Mouse (Mus musculus) kidney, embryonic 16.5 days (tissue): ENCODE measurements at regions not wholly inside any gene's neighbourhood (a gene's known extent, or its start where the extent isn't known, plus 50 kb on each side); places are given as distances from the start of the nearest gene placed in this dataset.

Source experiments
- ATAC-seq: fragments of 200-750 bp; cut with Nextera tagmentation; 2 replicates; pipeline ENCODE4 v1.8.0; 2017; ENCODE audit warnings: moderate TSS enrichment; ENCODE audit not compliant: low FRiP score, low TSS enrichment
- H3K27ac ChIP-seq: fragments of 300-500 bp; sonication (generic); 2 replicates; pipeline ENCODE4 v1.5.1; 2014; ENCODE audit warnings: low read length
- H3K27me3 ChIP-seq: fragments of 300-500 bp; sonication (generic); 2 replicates; pipeline ENCODE4 v1.6.1; 2014; ENCODE audit warnings: low read length, control low read depth, mixed read lengths; ENCODE audit not compliant: insufficient read depth
- H3K36me3 ChIP-seq: fragments of 300-500 bp; sonication (generic); 2 replicates; pipeline ENCODE4 v1.6.1; 2014; ENCODE audit warnings: low read length, control low read depth, mixed read lengths; ENCODE audit not compliant: insufficient read depth
- H3K4me1 ChIP-seq: fragments of 300-500 bp; sonication (generic); 2 replicates; pipeline ENCODE4 v1.6.1; 2014; ENCODE audit warnings: low read length, control low read depth, mixed read lengths; ENCODE audit not compliant: insufficient read depth
- H3K4me2 ChIP-seq: fragments of 300-500 bp; sonication (generic); replicated peaks from 2 replicates; pipeline ENCODE4 v1.6.1; 2014; ENCODE audit warnings: low read depth, low read length
- H3K4me3 ChIP-seq: fragments of 300-500 bp; sonication (generic); 2 replicates; pipeline ENCODE4 v1.5.1; 2014; ENCODE audit warnings: mild to moderate bottlenecking, low read length
- H3K9ac ChIP-seq: fragments of 300-500 bp; sonication (generic); replicated peaks from 2 replicates; pipeline ENCODE4 v1.6.1; 2014; ENCODE audit warnings: low read length
- H3K9me3 ChIP-seq: fragments of 300-500 bp; sonication (generic); 2 replicates; pipeline ENCODE4 v1.6.1; 2016; ENCODE audit warnings: low read length, control low read depth
- WGBS: fragments of 180-500 bp; shearing (Covaris S2); extraction: QIAGEN DNeasy Blood & Tissue Kit; methylation state at CpG from one replicate; pipeline ENCODE4 v1.1.7; 2014; 5-methylcytosine and 5-hydroxymethylcytosine counted together

DNA sequence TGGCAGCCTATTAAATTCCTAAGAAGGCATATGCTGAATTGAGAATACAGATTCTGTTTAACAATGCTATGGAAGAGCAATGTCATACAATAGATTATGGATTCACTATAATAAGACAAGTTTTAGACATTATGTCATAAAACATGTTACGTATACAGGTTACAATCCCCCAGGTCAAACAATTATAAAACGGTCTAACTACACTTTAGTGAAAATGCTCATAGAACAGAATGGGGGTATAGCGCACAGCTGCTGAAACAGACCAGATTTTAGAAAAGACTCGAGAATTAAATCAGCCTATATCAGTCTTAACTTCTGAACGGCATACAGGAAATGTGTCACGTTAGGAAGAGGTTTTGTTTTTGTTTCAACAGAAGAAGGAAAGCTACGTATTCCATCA is 660.5 kb upstream of the Sel1l start:
- H3K4me2 ChIP-seq = no peak overlapping the region
- H3K27me3 ChIP-seq = no peaks in the 10 kb centered on the region
- no peak overlapping the region for H3K9ac ChIP-seq
- H3K36me3 ChIP-seq = no peaks in the 10 kb centered on the region
- no peak for ATAC-seq
- WGBS = 67% methylated on average over 7 of the region's 7 CpGs
- no peaks in the 10 kb centered on the region for H3K9me3 ChIP-seq
- no peak overlapping the region for H3K27ac ChIP-seq
- no peak overlapping the region for H3K4me3 ChIP-seq
- no peaks in the 10 kb centered on the region for H3K4me1 ChIP-seq

DNA sequence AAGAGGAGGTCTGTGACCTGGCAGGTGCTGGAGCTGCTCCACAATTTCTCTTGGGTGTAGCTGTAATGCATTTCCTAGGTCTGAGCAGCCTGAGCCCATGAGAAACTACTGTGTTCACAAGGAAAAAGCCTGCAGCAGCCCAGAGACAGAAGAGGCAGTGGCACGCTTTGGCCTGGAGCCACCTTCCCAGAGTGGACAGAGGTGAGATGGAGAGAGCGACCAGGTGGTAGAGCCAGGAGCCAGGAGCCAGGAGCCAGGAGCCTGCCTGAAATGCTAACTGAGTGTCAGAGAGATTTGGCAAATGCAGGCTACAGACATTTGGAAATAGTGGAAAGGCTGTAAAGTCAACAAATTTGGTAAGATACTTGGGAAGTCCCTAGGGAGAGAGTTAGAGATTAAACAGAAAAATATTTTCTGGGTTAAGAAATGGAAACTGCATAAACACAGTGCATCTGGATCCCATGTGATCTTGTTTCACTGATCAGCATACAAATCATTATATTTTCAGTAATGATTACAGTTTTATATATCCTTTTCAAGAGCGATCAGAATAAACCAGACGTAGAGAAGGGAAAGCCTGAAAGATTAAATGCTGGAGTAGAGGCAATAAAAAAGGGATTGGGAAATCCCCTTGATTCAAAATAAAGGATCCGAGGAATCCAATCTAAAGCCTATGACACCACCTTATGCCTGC is 660.0 kb upstream of the Sel1l start:
- H3K36me3 ChIP-seq = no peaks in the 10 kb centered on the region
- no peaks in the 10 kb centered on the region for H3K9me3 ChIP-seq
- no peak overlapping the region for H3K9ac ChIP-seq
- H3K27ac ChIP-seq = no peak overlapping the region
- H3K4me1 ChIP-seq = no peaks in the 10 kb centered on the region
- H3K4me3 ChIP-seq = no peak overlapping the region
- H3K27me3 ChIP-seq = no peaks in the 10 kb centered on the region
- H3K4me2 ChIP-seq = no peak overlapping the region
- no peak for ATAC-seq
- 77% methylated on average over 5 of the region's 5 CpGs for WGBS

DNA sequence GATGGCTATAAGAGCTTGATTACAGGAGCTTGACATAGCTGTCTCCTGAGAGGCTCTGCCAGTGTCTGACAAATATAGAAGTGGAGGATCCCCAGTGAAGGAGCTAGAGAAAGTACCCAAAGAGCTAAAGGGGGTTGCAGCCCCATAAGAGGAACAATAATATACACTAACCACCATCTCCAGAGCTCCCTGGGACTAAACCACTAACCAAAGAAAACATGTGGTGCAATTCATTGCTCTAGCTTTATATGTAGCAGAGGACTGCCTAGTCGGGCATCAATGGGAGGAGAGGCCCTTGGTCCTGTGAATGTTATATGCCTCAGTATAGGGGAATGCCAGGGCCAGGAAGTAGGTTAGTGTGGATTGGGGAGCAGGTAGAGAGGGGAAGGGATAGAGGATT is 635.0 kb upstream of the Sel1l start:
- WGBS = 78% methylated on average over 1 of the region's 1 CpGs

DNA sequence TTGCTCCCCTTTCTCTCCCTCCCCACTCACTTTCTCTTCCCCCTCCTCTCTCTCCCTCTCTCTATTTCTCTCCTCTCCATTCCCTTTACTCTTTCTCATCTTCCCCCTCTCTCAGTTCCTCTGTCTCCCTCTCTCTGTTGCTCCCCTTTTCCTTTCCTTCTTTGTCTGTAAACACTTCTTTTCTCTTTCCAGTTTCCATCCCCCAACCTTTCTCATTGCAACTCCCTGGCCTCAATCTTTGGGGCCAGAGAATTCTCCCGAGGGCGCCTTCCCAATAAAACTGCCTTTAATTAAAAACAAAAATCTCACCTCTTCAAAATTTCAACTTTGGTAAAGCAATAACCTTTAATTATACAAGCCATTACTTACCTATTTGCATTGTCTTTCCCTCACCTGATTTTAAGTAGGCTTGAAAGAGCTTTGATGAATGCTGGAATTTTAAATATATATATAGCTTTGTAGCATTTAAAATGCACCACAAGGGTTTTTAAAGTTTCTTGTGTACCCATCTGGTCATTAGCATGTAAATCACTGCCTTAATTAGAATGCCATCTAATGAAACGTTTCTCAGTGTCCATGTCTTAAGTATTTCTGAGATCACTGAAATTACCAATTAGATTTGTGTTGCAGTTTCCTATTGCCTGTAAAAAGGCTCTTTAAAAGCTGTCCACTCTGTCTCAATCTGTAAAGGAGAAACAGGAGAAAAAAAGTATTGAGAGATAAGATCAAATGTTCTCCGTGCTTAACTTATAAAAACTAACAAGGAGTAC is 625.5 kb upstream of the Sel1l start:
- no peak overlapping the region for H3K4me2 ChIP-seq
- 52% methylated on average over 4 of the region's 4 CpGs for WGBS
- H3K9ac ChIP-seq = no peak overlapping the region
- ATAC-seq = no peak
- no peak overlapping the region for H3K27ac ChIP-seq
- no peaks in the 10 kb centered on the region for H3K27me3 ChIP-seq
- H3K36me3 ChIP-seq = no peaks in the 10 kb centered on the region
- H3K4me3 ChIP-seq = no peak overlapping the region
- H3K4me1 ChIP-seq = no peaks in the 10 kb centered on the region
- no peaks in the 10 kb centered on the region for H3K9me3 ChIP-seq

More for the DNA sequence above, 635.0 kb upstream of the Sel1l start:
- no peaks in the 10 kb centered on the region for H3K36me3 ChIP-seq
- H3K4me2 ChIP-seq = no peak overlapping the region
- no peaks in the 10 kb centered on the region for H3K4me1 ChIP-seq
- ATAC-seq = no peak
- H3K4me3 ChIP-seq = no peak overlapping the region
- H3K9ac ChIP-seq = no peak overlapping the region
- no peak overlapping the region for H3K27ac ChIP-seq
- H3K27me3 ChIP-seq = no peaks in the 10 kb centered on the region
- H3K9me3 ChIP-seq = no peaks in the 10 kb centered on the region

DNA sequence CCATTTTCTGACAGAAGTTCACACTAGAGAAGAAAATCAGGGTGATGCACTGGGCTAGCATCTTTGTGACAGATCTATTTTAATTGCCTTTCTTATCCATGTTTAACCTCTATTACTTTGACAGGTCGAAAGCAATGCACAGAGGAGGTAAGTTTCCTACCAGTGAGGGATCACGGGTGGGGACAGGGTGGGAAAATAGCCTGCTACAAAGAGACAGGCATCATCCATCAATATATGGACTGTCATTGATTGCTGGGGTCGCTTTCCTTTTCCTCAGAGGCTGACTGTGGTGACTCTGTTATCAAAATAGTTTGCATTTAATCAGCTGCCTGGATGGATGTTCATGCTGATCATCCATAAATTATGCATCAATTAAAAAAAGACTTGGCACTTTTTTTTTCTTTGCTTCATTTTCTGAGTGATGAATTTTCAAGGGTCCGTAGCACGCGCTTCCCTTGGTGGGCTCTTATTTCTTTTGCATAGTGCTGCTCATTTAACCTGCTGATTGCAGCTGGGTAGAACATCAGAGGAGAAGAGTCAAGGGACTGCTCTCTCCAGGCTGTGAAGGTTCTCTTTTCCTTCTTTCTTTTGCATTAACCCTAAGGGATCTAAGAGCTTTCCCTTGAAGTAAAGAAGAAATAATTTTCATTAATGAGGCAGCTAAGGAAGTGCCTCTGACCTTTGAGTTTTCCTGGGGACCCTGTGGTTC is 602.3 kb upstream of the Sel1l start:
- Histone ChIP-seq H3K4me1 (no peaks in the 10 kb centered on the region), H3K4me3 (no peak overlapping the region), H3K9me3 (no peaks in the 10 kb centered on the region), H3K36me3 (no peaks in the 10 kb centered on the region), H3K9ac (no peak overlapping the region), H3K27ac (no peak overlapping the region), H3K27me3 (no peaks in the 10 kb centered on the region), H3K4me2 (no peak overlapping the region)
- WGBS = 68% methylated on average over 6 of the region's 6 CpGs
- ATAC-seq = no peak

DNA sequence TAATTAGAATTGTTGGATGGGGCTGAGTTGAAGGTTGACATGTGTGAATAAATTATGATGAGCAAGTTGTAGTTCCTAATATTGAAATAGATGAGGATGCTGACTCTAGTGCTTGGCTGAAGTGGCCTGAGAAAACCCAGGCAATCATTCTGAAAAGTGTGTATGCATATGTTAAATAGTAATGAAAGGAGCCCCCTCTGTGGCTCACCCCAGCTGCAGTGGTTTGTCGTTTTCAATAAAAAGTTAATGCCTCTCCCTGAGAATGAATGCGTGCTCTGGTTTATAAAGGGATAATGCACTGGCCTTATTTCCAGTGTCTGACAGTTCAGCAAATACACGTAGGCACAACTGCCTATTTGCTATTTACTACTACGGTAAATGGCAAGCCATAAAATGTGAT is 569.5 kb upstream of the Sel1l start:
- no peak overlapping the region for H3K9ac ChIP-seq
- no peaks in the 10 kb centered on the region for H3K27me3 ChIP-seq
- no peaks in the 10 kb centered on the region for H3K9me3 ChIP-seq
- 76% methylated on average over 4 of the region's 4 CpGs for WGBS
- no peak for ATAC-seq
- H3K4me3 ChIP-seq = no peak overlapping the region
- H3K27ac ChIP-seq = no peak overlapping the region
- no peak overlapping the region for H3K4me2 ChIP-seq
- no peaks in the 10 kb centered on the region for H3K4me1 ChIP-seq
- H3K36me3 ChIP-seq = no peaks in the 10 kb centered on the region

DNA sequence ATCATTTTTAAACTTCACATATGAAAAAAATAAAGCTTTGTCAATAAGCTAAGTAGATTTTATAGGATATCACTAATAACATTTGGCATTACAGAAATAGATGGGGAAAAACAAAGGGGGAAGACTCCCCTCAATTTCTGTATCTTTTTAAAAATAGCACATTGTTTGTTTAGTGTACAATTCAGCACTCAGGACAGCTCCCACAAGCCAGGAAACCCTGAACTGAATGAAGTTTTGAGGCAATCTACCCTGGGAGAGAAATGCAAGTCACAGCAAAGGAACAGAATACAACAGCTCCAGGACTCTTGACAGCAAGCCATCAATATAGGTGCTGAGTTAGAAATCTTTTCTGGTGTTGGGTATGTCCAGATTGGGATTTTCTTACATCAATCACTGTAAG is 556.5 kb upstream of the Sel1l start:
- no peaks in the 10 kb centered on the region for H3K4me1 ChIP-seq
- H3K9me3 ChIP-seq = no peaks in the 10 kb centered on the region
- H3K27me3 ChIP-seq = no peaks in the 10 kb centered on the region
- H3K4me2 ChIP-seq = no peak overlapping the region
- no peak for ATAC-seq
- no peak overlapping the region for H3K4me3 ChIP-seq
- H3K27ac ChIP-seq = no peak overlapping the region
- H3K36me3 ChIP-seq = no peaks in the 10 kb centered on the region
- H3K9ac ChIP-seq = no peak overlapping the region

DNA sequence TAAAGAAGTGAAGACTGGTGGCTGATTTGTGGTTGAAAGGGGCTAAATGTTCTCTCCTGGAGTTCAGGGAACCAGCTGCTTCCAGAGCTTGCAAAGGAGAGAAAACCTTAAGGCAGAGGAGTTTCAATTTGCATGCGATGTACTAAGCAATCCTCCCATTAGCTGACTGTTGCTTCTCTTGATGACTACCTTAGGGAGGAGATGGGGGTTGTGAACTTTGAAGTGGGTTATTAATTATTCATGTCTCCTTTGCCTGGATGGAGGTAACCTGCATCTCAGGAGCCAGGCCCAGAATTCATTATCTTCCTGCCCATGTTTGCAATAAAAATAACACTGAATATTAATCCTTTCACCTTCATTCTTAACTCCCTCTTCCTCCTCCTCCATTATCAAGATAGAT is 552.0 kb upstream of the Sel1l start:
- no peak for ATAC-seq
- 30% methylated on average over 1 of the region's 1 CpGs for WGBS
- Histone ChIP-seq H3K9ac (no peak overlapping the region), H3K36me3 (no peaks in the 10 kb centered on the region), H3K4me2 (no peak overlapping the region), H3K27me3 (no peaks in the 10 kb centered on the region), H3K27ac (no peak overlapping the region), H3K4me3 (no peak overlapping the region), H3K4me1 (no peaks in the 10 kb centered on the region), H3K9me3 (no peaks in the 10 kb centered on the region)

DNA sequence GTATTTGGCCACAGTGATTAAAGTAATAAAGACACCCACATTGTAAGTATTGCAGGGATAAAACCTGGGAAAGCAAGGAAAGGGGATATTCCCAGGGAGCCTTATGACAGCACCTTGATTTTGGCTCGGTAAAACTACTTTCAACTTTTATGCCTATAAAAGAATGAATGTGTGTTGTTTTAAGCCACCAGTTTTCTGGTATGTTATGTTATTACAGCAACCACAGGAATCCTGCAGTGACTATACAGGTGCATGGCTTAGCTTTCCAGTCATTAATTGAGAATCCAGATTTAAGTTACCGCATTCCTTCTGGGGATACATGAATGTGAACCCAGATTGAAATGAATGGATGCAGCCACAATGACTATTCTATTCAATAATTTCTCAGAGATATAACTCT is 537.2 kb upstream of the Sel1l start:
- no peaks in the 10 kb centered on the region for H3K36me3 ChIP-seq
- no peak for ATAC-seq
- H3K9ac ChIP-seq = no peak overlapping the region
- WGBS = 68% methylated on average over 2 of the region's 2 CpGs
- no peaks in the 10 kb centered on the region for H3K9me3 ChIP-seq
- no peaks in the 10 kb centered on the region for H3K27me3 ChIP-seq
- no peaks in the 10 kb centered on the region for H3K4me1 ChIP-seq
- no peak overlapping the region for H3K4me2 ChIP-seq
- H3K27ac ChIP-seq = no peak overlapping the region
- H3K4me3 ChIP-seq = no peak overlapping the region
